Mouse (Mus musculus): ENCODE data around the gene Agfg2.

DNA sequence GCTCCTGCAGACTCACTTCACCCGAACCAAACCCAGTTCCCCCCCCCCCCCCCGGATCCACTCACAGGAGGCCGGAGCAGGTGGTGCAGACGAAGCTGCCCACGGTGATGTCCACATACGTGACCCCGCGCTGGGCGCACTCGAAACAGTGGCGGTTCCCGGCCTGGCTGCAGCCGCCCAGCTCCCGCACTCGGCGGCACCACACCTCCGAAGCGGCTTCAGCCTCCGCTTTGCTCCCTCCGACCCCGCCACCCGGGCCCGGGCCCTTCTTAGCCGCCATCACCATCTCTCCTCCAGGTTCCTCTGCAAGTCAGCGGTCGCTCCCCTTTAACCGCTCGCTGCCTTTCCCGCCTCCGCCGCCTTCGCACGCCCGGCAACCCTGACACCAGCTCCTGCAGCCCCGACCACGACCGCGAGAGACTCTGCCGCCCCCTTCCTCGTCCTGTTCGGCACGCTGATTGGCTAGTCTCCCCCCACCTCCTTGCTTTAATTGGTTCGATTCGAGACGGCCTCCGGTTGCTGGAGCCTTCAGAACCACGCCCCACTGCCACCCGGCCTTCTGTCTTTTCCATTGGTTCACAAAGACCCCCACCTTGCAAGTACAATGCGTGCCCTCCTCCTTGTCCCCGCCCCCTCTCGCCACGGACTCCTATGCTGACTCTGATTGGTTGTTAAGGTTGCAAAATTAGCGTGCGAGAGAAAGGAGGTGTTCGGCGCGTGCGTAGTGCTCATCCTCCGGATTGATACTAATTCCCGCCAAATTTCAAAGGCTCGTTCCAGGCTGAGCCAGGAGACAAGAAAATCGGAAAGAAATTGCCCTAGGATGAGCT, at the start of gene Agfg2:
- TF ChIP-seq CTCF (IDR thresholded peaks at IDR 0.05; ENCODE audit: low read depth) (peak; percentile 27), EP300 (IDR thresholded peaks at IDR 0.05; ENCODE audit: low read depth) (0 out of 2 replicates have a peak, but pooled peaks have one; percentile 15)
